Comparison of ENCODE assay signal across 8 mouse cellular contexts in genomic region chr17:74159443-74159894, GRCm38 (mm10).
DNase-seq lines count a peak whose midpoint lies in the region; ATAC-seq and TF ChIP-seq lines count a peak whose summit lies in the region.

No protein-coding gene starts in this region.

- peak; percentile 81 to 87 for DNase-seq in adrenal gland, adult (ENCODE audit: inconsistent age in 2 of 2, low spot score in 1 of 2)
- DNase-seq in lung, postnatal 36 days = peak; percentile 84
- peak; percentile 14 for DNase-seq in retina, postnatal 7 days (ENCODE audit: low read depth, low spot score)
- DNase-seq in left cerebral cortex, postnatal 36 days (ENCODE audit: low spot score in 2 of 2) = no peak

- H3K9me3 ChIP-seq in E14TG2a.4 (ENCODE audit: low read length) = no peaks in the 10 kb centered on the region
- peaks cover 3% of the 10 kb centered on the region; the same call in 1 of the 2 replicates for H3K9me3 ChIP-seq in heart, embryonic 14.5 days (ENCODE audit: control insufficient read depth, low read length)
- H3K9me3 ChIP-seq in kidney, embryonic 16.5 days (ENCODE audit: low read length) = no peaks in the 10 kb centered on the region

- no peak for TF ChIP-seq CTCF in E14TG2a.4 (conservative IDR thresholded peaks at IDR 0.05; ENCODE audit: low read length)

- intact Hi-C loops in left cerebral cortex, postnatal 36 days (cut with DNase I) = no loop called here

- peak overlapping the region; percentile 61 for H3K9ac ChIP-seq in heart, embryonic 14.5 days (ENCODE audit: low read length)
- H3K9ac ChIP-seq in kidney, embryonic 16.5 days (replicated peaks; ENCODE audit: low read length) = peak overlapping the region; percentile 52

- no peaks in the 10 kb centered on the region for H3K4me1 ChIP-seq in E14TG2a.4 (replicated peaks; ENCODE audit: low read depth, low read length)
- H3K4me1 ChIP-seq in heart, embryonic 14.5 days (ENCODE audit: control insufficient read depth in 2 of 2, insufficient read depth in 2 of 2, low read length in 2 of 2) = no peaks in the 10 kb centered on the region
- peaks cover 4% of the 10 kb centered on the region; the same call in 1 of the 2 replicates for H3K4me1 ChIP-seq in kidney, embryonic 16.5 days (ENCODE audit: insufficient read depth, low read length)

- H3K27ac ChIP-seq in heart, embryonic 14.5 days (replicated peaks in 1 of 2; ENCODE audit: control insufficient read depth in 1 of 2, insufficient read depth in 1 of 2, low read depth in 2 of 2, low read length in 2 of 2) = no peak overlapping the region; a peak in 1 of 4 replicates
- H3K27ac ChIP-seq in kidney, embryonic 16.5 days (ENCODE audit: low read length) = no peak overlapping the region

- ATAC-seq in erythroblast, adult 5-6 weeks (replicated peaks; ENCODE audit: low FRiP score, poor library complexity, severe bottlenecking) = peak; percentile 93
- peak; percentile 79 for ATAC-seq in heart, embryonic 14.5 days (ENCODE audit: insufficient number of reproducible peaks, insufficient read depth, low FRiP score, low read depth)
- ATAC-seq in kidney, embryonic 16.5 days (ENCODE audit: low FRiP score, low TSS enrichment) = peak; percentile 98

- H3K36me3 ChIP-seq in E14TG2a.4 (ENCODE audit: insufficient read depth, low read length) = no peaks in the 10 kb centered on the region
- H3K36me3 ChIP-seq in heart, embryonic 14.5 days (ENCODE audit: control insufficient read depth, insufficient read depth, low read length) = no peaks in the 10 kb centered on the region
- H3K36me3 ChIP-seq in kidney, embryonic 16.5 days (ENCODE audit: insufficient read depth, low read length) = no peaks in the 10 kb centered on the region

- WGBS in heart, embryonic 14.5 days = under 1% methylated on average over 9 of the region's 9 CpGs
- 0% methylated on average over 9 of the region's 9 CpGs for WGBS in kidney, embryonic 16.5 days

- peak overlapping the region; percentile 58 for H3K4me3 ChIP-seq in E14TG2a.4 (replicated peaks; ENCODE audit: low read length)
- H3K4me3 ChIP-seq in heart, embryonic 14.5 days (ENCODE audit: control insufficient read depth in 1 of 2, insufficient read depth in 1 of 2, low read depth in 1 of 2, low read length in 2 of 2) = peak overlapping the region; percentile 34 to 36
- peak overlapping the region; percentile 45 for H3K4me3 ChIP-seq in kidney, embryonic 16.5 days (ENCODE audit: low read length)

- H3K4me2 ChIP-seq in heart, embryonic 14.5 days (ENCODE audit: low read length) = peak overlapping the region; percentile 72
- peak overlapping the region; percentile 57 for H3K4me2 ChIP-seq in kidney, embryonic 16.5 days (replicated peaks; ENCODE audit: low read depth, low read length)

- H3K27me3 ChIP-seq in E14TG2a.4 (ENCODE audit: insufficient read depth, low read length) = no peaks in the 10 kb centered on the region
- no peaks in the 10 kb centered on the region for H3K27me3 ChIP-seq in heart, embryonic 14.5 days (ENCODE audit: control insufficient read depth, insufficient read depth, low read length)
- no peaks in the 10 kb centered on the region for H3K27me3 ChIP-seq in kidney, embryonic 16.5 days (ENCODE audit: insufficient read depth, low read length)

Comparison
In these comparisons a context has a peak if more than half of its experiments do, and no peak if none do; other contexts are left out.
1. DNase-seq: peak in adrenal gland, adult (2 of 2), lung, postnatal 36 days (single experiment) and retina, postnatal 7 days (single experiment); none in left cerebral cortex, postnatal 36 days (0 of 2).
2. Peak in every context shown above with its lines, with median percentiles within 50 percentile points of each other: H3K4me3 ChIP-seq and ATAC-seq.